Mouse (Mus musculus) liver (tissue): ENCODE measurements at regions not wholly inside any gene's neighbourhood (a gene's known extent, or its start where the extent isn't known, plus 50 kb on each side); places are given as distances from the start of the nearest gene placed in this dataset.

ENCODE experiments used
- DNase-seq: peaks from one replicate; pipeline ENCODE4 v3.0.0-alpha.2; 2020; ENCODE audit warnings: mixed read lengths

- no peak for DNase-seq
Observed at GRCm38 (mm10) chr1:73797858-73798257, 326.4 kb downstream of the Tns1 start.

GRCm38 (mm10) chr1:73797413-73797812, 326.8 kb downstream of the Tns1 start:
- no peak for DNase-seq

DNA sequence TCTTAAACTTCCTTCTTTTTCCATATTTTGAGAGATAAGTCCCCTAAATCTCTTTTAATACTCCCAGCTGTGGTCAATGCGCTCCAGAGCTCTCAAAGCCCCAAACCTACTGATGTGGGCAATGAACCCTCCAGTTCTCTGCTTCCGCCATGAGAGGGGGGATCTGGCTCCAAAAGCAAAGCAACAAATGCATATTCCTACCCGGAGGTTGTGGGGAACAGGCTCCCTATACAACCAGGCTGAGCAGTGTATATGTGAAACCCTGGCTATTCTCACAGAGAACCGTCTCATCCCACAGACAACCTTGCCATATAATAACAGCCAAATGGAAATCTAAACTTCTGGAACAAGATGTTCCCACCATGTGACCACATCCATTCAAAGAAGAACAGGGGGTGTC, 330.4 kb downstream of the Tns1 start:
- DNase-seq = no peak

DNA sequence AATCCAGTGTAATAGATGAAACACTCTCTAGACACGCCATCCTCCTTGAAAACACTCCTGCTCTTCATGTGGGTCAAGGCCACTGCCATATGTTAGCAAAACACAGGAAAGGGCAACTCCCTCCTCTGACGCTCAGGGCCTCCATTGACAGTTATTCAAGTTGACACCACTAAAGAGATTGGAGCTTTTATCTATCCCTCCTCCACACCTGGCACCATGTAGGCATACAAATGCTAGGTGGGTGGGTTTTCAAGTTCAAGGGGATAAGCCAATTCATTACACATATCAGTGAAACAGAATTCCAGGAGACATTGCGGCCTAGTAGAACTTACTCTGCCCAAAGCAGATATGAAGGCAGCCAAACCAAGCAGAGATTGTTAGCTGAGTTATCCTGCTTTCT, 331.0 kb downstream of the Tns1 start:
- no peak for DNase-seq

DNA sequence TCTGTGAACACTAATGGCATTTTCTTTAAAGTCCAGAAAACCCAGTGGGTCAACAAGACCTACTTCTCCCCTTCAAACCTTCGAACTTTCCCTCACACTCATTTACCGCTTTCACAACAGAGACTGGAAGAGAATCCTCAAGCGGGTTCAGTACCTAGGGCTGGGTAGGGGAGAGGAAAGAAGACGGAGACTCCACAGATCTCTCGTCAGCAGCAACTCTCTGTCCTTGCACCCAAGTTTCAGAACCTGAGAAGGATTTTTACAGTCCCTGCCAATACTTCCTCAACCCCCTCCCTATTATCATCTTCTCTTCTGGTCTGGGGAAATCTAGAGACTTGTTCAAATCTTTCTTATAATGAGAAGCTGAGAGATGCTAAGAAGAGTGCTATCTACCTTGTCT, 331.9 kb downstream of the Tns1 start:
- DNase-seq = no peak

DNA sequence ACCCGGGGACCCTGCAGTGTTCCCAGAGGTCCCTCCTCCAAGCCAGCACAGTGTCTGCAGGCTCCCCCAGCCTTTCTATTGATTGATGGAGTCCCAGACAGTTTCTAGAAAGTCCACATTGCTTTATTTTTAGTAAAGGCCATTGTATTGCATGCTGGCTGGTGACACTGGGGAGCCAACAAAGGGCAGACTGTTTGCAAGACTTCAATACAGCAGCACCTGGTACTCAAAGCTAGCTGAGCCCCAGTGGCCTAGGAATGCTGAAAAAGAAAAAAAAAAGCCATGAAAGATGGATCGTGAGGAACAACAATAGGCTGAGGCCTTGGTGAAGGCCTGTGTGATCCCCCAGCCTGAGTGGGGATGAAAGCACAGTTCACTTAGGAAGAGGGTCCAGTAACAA, 336.6 kb downstream of the Tns1 start:
- DNase-seq = no peak

- no peak for DNase-seq
Observed at GRCm38 (mm10) chr1:73787224-73787623, 337.0 kb downstream of the Tns1 start.

- no peak for DNase-seq
Observed at GRCm38 (mm10) chr1:73783303-73783702, 340.9 kb downstream of the Tns1 start.

DNA sequence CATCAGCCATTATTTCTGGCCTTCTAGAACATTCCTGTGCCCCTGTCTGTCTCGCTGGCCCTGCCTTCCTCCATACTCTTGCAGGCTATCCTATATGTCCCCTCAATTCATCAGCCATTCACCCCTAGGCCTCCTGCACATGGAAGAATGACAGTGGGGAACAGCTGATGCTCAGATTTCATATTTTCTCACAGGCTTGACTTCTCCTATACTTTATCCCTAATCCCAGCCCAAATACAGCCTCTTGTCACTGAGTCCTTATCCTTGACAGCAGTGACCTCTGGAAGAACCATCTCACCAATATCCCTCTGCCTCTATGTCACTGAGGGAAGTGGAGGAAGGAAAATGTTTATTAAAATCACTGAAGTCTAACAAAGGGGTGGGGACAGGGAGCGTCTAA, 341.4 kb downstream of the Tns1 start:
- no peak for DNase-seq

DNA sequence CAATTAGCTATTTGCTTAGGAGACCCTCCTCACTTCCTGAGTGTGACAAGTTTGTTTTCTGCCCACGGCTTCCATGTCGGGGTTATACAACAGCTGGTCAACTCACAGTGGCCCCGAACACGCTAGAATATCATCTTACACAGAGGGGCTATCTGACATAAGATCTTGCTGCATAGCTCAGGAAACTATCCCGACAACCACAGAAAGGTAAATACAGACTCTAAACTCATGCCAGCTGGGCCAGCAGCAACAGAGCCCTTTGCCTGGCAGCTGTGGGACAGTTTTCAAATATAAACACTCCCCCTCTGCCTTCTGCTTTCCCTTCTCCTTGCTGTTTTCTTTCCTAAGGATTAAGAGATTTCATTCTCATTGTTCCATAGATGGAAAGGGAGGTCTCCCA, 352.5 kb downstream of the Tns1 start:
- no peak for DNase-seq

DNA sequence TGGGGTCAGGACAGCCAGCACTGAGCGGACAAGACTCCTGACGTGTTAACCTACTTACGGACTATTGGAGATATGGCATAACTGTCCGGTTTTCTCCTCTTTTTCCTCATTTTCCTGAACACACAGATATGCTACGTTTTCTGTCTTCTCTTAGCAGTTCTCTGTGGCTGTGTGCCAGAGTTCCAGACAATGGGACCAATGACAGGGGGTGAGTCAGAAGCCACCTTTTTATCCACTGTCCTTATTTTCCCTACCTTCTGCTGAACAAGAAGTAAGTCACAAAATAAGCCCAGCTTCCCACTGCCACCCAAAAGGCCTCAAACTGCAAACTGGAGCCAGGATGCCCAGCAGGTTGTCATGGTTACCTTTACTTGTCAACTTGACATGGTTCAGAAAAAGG, 353.6 kb downstream of the Tns1 start:
- no peak for DNase-seq

DNA sequence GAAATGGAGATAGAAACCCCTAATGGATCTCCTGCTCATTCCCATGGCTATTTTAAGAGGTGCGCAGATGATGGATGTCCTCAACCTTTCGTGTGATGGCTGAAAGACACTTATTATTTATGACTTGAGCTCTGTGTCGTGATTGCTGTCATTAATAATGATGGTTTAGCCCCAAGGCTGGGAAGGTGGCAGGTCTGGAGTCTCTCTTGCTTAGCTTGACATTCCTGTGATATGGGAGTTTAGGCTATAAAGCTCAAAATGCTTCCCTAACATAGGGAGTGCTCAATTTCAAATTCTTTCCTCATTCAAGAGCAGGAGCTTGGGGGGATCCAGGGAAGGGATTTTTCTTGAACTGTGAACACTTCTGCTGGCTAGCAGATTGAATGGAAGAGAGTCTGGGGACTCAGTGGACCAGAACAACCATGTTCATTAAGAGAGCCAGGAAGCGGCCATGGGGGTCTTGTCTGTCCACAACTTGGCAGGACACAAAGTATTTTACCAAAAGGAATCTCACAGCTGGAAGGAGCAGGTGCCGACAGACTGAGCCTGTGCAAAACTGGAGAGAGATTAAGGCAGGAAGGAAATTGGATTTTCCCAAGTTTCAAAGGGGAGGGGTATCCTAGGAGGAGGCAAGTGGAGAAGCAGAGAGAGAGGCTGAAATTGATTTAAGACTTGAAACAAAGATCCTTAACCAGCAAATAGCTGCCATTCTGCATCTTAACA, 359.5 kb downstream of the Tns1 start:
- DNase-seq = no peak

GRCm38 (mm10) chr1:73758110-73759061, 365.9 kb downstream of the Tns1 start:
- DNase-seq = no peak

DNA sequence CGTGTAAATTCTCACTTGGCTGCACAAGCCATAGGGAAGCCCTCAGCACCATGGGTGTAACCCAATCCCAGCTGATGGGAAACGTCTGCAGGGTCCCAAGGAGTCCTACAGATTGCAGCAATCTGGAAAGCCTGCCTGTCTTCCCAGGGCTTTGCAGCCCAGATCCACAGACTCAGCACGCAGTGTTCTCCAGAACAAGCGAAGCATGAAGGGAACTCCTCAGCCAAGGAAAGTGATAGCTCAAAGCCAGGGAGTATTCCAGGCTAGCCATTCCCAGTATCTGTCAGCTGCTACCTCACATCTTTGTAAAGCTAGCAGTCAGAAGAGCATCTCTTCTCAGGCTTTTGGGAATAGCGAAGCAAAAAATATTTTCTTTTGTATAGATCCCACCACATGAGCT, 368.5 kb downstream of the Tns1 start:
- no peak for DNase-seq

- DNase-seq = no peak
Observed at GRCm38 (mm10) chr1:73754928-73755327, 369.3 kb downstream of the Tns1 start.

DNA sequence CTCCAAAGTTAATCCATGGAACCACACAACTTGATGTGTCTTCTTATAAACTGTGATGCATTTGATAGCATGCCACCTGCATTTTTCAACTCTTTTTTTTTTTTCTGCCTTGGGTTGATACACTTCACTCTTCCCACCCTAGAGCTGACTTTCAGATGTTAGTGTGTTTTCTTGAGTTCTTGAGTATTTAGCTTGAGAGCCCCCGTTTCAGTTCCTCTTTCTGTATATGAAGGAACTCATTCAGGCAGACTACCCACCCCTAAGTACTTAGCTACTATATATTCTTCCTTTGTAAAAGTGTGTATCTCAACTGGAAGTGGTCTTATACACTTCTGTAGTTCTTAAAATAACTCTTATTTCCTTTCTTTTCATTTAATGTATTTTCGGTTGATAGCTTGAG, 371.1 kb downstream of the Tns1 start:
- no peak for DNase-seq

DNA sequence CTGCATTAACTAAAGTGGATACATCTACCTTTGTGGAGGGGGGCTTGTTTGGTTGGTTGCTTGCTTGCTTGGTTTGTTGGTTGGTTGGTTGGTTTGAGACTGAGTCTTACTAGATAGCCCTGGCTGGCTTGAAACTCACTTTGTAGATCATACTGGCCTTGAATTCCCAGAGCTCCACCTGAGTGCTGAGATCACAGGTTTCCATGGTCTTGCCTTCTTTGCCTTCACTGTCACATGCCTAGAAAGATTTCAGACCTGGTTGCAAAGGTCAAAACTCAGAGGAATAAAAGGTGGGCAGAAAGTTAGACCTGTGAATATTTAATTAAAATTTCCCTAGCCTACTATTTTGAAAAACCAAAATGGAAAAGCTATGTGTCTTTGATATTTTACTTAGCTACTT, 375.5 kb downstream of the Tns1 start:
- no peak for DNase-seq

- DNase-seq = no peak
Observed at GRCm38 (mm10) chr1:73744555-73745234, 379.6 kb downstream of the Tns1 start.

DNA sequence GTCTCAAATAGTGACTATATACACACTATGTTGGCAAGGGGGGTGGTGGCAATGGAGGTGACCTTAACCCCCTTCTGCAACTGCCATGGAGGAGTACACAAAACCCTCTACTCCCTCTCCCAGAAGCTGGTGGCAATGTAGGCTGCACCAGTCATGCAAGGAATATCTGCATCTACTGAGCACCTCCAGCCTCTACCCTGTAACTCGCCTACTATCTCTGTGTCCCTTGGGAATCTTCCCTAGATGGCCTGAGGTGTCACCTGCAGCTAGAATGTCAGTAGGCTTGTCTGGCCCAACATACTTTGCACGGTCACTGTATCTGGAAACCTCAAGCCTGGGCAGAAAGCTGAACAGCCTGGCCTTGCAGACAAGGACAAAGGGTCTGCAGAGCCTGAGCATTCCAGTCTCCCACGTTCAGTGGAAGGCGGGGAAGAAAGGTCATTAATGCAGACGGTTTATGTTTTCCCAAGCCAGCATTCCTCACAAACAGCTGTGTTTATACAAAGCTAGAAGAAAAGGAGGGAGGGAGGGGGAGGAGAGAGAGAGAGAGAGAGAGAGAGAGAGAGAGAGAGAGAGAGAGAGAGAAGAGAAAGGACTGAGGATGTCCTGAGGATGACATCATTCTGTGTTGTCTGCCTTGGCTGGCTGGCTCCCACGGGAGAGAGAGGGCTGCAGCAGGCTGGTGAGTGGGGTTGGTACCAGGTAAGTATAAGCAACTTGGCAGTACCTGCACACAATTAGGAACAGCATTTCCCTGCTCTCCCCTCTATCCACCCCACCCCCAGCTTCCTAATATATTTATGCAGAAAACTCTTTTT, 380.3 kb downstream of the Tns1 start:
- no peak for DNase-seq

DNA sequence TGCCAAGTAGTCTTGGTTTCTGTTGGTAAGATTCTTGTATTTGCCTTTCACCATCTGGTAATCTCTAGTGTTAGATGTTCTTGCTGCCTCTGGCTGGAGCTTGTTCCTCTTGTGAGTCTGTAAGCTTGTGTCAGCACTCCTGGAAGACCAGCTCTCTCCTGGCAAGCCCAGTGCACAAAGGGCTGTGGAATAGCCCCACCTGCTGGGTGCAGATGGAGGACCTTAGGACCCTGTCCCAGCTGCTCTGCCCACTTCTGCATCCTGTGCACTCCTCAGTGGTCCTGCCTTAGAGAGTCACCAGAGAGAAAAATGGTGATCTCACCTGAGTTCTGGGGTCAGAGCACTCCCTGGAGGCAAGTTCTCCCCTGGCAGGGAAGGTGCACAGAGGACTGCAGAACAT, 387.2 kb downstream of the Tns1 start:
- peak; percentile 9 for DNase-seq

- DNase-seq = no peak
Observed at GRCm38 (mm10) chr1:73728377-73728776, 395.9 kb downstream of the Tns1 start.

DNA sequence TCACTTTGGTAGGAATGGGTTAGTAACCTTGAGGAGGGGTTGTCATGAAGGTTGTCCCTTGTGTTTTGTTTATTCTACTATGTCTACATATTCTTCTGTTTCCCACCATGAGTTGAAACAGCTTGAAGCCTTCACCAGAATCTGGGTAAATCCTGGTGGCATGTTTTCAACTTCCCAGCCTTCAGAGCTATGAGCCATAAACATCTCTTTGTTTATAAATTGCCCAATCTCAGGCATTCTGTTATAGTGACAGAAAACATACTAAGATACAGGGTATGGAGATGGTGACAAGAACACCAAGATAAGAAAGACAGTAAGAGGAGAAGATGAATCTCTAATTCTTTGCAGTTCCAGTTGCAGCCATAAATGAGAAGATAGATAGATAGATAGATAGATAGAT, 396.5 kb downstream of the Tns1 start:
- DNase-seq = no peak

- no peak for DNase-seq
Observed at GRCm38 (mm10) chr1:73726658-73727057, 397.6 kb downstream of the Tns1 start.
